Mouse (Mus musculus): ENCODE data around the gene Cinp.

Gene Cinp

GRCm38 (mm10) chr12:110830293-110831024 is 58.5 kb downstream of the Cinp start:
- 91% methylated on average over 10 of the region's 11 CpGs for WGBS

- WGBS = 98% methylated on average over 4 of the region's 4 CpGs
These were observed 60.0 kb downstream of the Cinp start for GRCm38 (mm10) chr12:110828908-110829307.
